In the genomic region with DNA sequence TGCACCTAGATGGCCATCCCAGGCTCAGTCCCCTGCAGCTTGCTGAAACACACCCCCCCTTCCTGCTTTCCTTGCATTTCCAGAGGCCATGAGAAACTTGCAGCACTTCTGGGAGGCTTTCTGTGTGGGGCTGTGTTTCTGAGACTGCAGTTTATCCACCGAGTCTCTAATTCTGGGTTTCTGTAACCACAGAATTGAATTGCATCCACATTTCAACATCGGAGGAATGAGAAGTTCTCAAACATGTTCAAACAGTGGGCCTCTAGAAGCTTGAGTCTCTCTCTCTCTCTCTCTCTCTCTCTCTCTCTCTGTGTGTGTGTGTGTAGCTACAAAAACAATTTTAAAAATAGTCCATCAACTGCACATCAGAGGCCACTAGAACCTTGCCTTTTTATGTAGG, we compare ENCODE assay signal across 15 mouse cellular contexts. TPM values are rescaled to one million over a fixed set of nuclear protein-coding genes. Genes with fewer than 3 reads are reported as not detected.
"Had no signal": no experiment of that assay in that cellular context is flagged by ENCODE, and none has a peak within 500 bp of the region (broad histone marks: within the 10 kb centered on the region; RNA-seq: fewer than 3 reads in every experiment).

No protein-coding gene starts in this region.

- DNase-seq: kidney, adult 11 months; kidney, adult 9 months; kidney, postnatal 36 days; left cerebral cortex, postnatal 4 days; lung, adult 18-20 months; lung, postnatal 4 days; thymus, adult 2 months; thymus, postnatal 25 days had no signal

- ATAC-seq: midbrain, embryonic 13.5 days had no signal

- H3K4me3 ChIP-seq: layer of hippocampus, adult 2 months; limb, embryonic 13.5 days; midbrain, embryonic 13.5 days; neural tube, embryonic 12.5 days had no signal

- H3K4me2 ChIP-seq: limb, embryonic 13.5 days; midbrain, embryonic 13.5 days; neural tube, embryonic 12.5 days had no signal

- H3K27me3 ChIP-seq: midbrain, embryonic 13.5 days; neural tube, embryonic 12.5 days had no signal

- H3K27ac ChIP-seq: kidney, postnatal 0 days; layer of hippocampus, adult 2 months; limb, embryonic 13.5 days; liver, embryonic 14.5 days; midbrain, embryonic 13.5 days; neural tube, embryonic 12.5 days had no signal

- H3K9ac ChIP-seq: limb, embryonic 13.5 days; liver, embryonic 14.5 days; midbrain, embryonic 13.5 days; neural tube, embryonic 12.5 days had no signal

- H3K36me3 ChIP-seq: limb, embryonic 13.5 days; midbrain, embryonic 13.5 days; neural tube, embryonic 12.5 days had no signal

- H3K9me3 ChIP-seq: limb, embryonic 13.5 days; midbrain, embryonic 13.5 days; neural tube, embryonic 12.5 days had no signal

- H3K4me1 ChIP-seq: midbrain, embryonic 13.5 days; neural tube, embryonic 12.5 days had no signal

RNA-seq across cellular contexts. Expression of a gene that starts 9.4 kb away (rescaled TPM):
- total RNA-seq: megakaryocyte-erythroid progenitor cell, adult 5-6 weeks had no signal
